Mouse (Mus musculus) hindbrain, postnatal 0 days (tissue): Measurements from ENCODE around the gene Dctn5. TPM values are rescaled to one million over a fixed set of nuclear protein-coding genes. Genes with fewer than 3 reads are reported as not detected.

Experiments used
- ATAC-seq: fragments of 200-750 bp; cut with Nextera tagmentation; 2 replicates; pipeline ENCODE4 v1.8.0; 2017; ENCODE audit warnings: mild to moderate bottlenecking, moderate TSS enrichment, moderate library complexity
- DNase-seq: peaks from one replicate; pipeline ENCODE4 v3.0.0-alpha.2; 2015; ENCODE audit warnings: low spot score
- H3K27ac ChIP-seq: fragments of 300-500 bp; sonication (generic); 2 replicates; pipeline ENCODE4 v1.5.1; 2014; ENCODE audit warnings: mild to moderate bottlenecking
- H3K27me3 ChIP-seq: fragments of 300-500 bp; sonication (generic); 2 replicates; pipeline ENCODE4 v1.6.1; 2014; ENCODE audit warnings: low read length, mixed read lengths; ENCODE audit not compliant: insufficient read depth
- H3K36me3 ChIP-seq: fragments of 300-500 bp; sonication (generic); 2 replicates; pipeline ENCODE4 v1.6.1; 2014; ENCODE audit warnings: low read length, mixed read lengths; ENCODE audit not compliant: insufficient read depth
- H3K4me1 ChIP-seq: fragments of 300-500 bp; sonication (generic); 2 replicates; pipeline ENCODE4 v1.6.1; 2014; ENCODE audit warnings: antibody characterized with exemption, low read length, mixed read lengths; ENCODE audit not compliant: insufficient read depth
- H3K4me2 ChIP-seq: fragments of 300-500 bp; sonication (generic); 2 replicates; pipeline ENCODE4 v1.6.1; 2014; ENCODE audit warnings: low read depth, mild to moderate bottlenecking, low read length, moderate library complexity, mixed read lengths
- H3K4me3 ChIP-seq: fragments of 300-500 bp; sonication (generic); 2 replicates; pipeline ENCODE4 v1.5.1; 2014; ENCODE audit warnings: low read length
- H3K9ac ChIP-seq: fragments of 300-500 bp; sonication (generic); replicated peaks from 2 replicates; pipeline ENCODE4 v1.6.1; 2014; ENCODE audit warnings: mild to moderate bottlenecking, low read length, moderate library complexity, mixed read lengths
- H3K9me3 ChIP-seq: fragments of 300-500 bp; sonication (generic); 2 replicates; pipeline ENCODE4 v1.6.1; 2016; ENCODE audit warnings: low read length, mixed read lengths
- CTCF ChIP-seq: IDR thresholded peaks from 2 replicates; pipeline ENCODE4 v1.5.1; 2016; ENCODE audit warnings: antibody characterized with exemption, control low read depth, low read depth
- WGBS: fragments of 180-500 bp; shearing (Covaris S2); extraction: QIAGEN DNeasy Blood & Tissue Kit; methylation state at CpG from one replicate; pipeline ENCODE4 v1.1.7; 2014; 5-methylcytosine and 5-hydroxymethylcytosine counted together
- polyA plus RNA-seq: library from polyadenylated mRNA; unstranded; fragments of >200 nt; fragmentation: Nextera tagmentation; extraction: Ambion mirVana; gene quantifications from 2 replicates; pipeline ENCODE4 v1.2.1, GENCODE M21; 2015
- total RNA-seq: library from RNA; depleted of rRNA; stranded (reverse); fragments of >200 nt; gene quantifications from 2 replicates; pipeline ENCODE4 v1.2.3, GENCODE M21; 2014

Dctn5 gene
- total and polyA plus RNA-seq, 2 experiments from 2014 or later: 96.1 to 154 TPM

- Histone ChIP-seq H3K4me2 (peak within 1 kb of the TSS; percentile 99), H3K9ac (peak within 1 kb of the TSS; percentile 62), H3K4me1 (peaks cover 14% of the 10 kb centered on the region; the same call in 1 of the 2 replicates), H3K36me3 (no peaks in the 10 kb centered on the region; the same call in 1 of the 2 replicates), H3K9me3 (no peaks in the 10 kb centered on the region), H3K27me3 (no peaks in the 10 kb centered on the region), H3K4me3 (peak within 1 kb of the TSS; percentile 69), H3K27ac (peak within 1 kb of the TSS; percentile 48; the same call in 1 of the 2 replicates)
- ATAC-seq: peak; percentile 94
- DNase-seq: peak; percentile 94
- TF ChIP-seq CTCF: peak; percentile 24
- WGBS: under 1% methylated on average over 63 of the region's 63 CpGs
These were observed 26.4 kb downstream of the Dctn5 start, which contains the start of gene Plk1 for GRCm38 (mm10) chr7:122158915-122159902. Gene Plk1 (plus strand): TSS chr7:122159439.

GRCm38 (mm10) chr7:122160037-122160436, 27.2 kb downstream of the Dctn5 start:
- peak overlapping the region; percentile 31 for H3K9ac ChIP-seq
- H3K4me3 ChIP-seq: peak overlapping the region; percentile 69
- WGBS: 3% methylated on average over 12 of the region's 12 CpGs
- H3K4me2 ChIP-seq: peak overlapping the region; percentile 99
- TF ChIP-seq CTCF: no peak
- ATAC-seq: no peak
- DNase-seq: no peak
- no peaks in the 10 kb centered on the region for H3K27me3 ChIP-seq
- H3K4me1 ChIP-seq: peaks cover 14% of the 10 kb centered on the region; the same call in 1 of the 2 replicates
- no peaks in the 10 kb centered on the region for H3K9me3 ChIP-seq
- H3K36me3 ChIP-seq: peaks cover 5% of the 10 kb centered on the region; the same call in 1 of the 2 replicates
- no peak overlapping the region for H3K27ac ChIP-seq

- no peak overlapping the region for H3K27ac ChIP-seq
- no peak for ATAC-seq
- H3K36me3 ChIP-seq: peaks cover 5% of the 10 kb centered on the region; the same call in 1 of the 2 replicates
- no peaks in the 10 kb centered on the region for H3K9me3 ChIP-seq
- H3K4me1 ChIP-seq: peaks cover 8% of the 10 kb centered on the region; the same call in 1 of the 2 replicates
- H3K4me2 ChIP-seq: no peak overlapping the region
- no peak for DNase-seq
- H3K27me3 ChIP-seq: no peaks in the 10 kb centered on the region
- TF ChIP-seq CTCF: no peak
- H3K9ac ChIP-seq: no peak overlapping the region
- WGBS: 89% methylated on average over 8 of the region's 8 CpGs
- H3K4me3 ChIP-seq: no peak overlapping the region
These were observed 30.9 kb downstream of the Dctn5 start for GRCm38 (mm10) chr7:122163766-122164165.

GRCm38 (mm10) chr7:122167203-122167602, 34.4 kb downstream of the Dctn5 start:
- no peak overlapping the region for H3K27ac ChIP-seq
- H3K9me3 ChIP-seq: no peaks in the 10 kb centered on the region
- no peaks in the 10 kb centered on the region for H3K4me1 ChIP-seq
- peaks cover 9% of the 10 kb centered on the region; the same call in 1 of the 2 replicates for H3K36me3 ChIP-seq
- no peak for DNase-seq
- no peak overlapping the region for H3K4me3 ChIP-seq
- ATAC-seq: no peak
- H3K27me3 ChIP-seq: no peaks in the 10 kb centered on the region
- TF ChIP-seq CTCF: no peak
- no peak overlapping the region for H3K9ac ChIP-seq
- no peak overlapping the region for H3K4me2 ChIP-seq
- 93% methylated on average over 7 of the region's 7 CpGs for WGBS

GRCm38 (mm10) chr7:122170705-122171104, 37.9 kb downstream of the Dctn5 start:
- 82% methylated on average over 6 of the region's 6 CpGs for WGBS
- H3K9ac ChIP-seq: no peak overlapping the region
- no peak for ATAC-seq
- no peak for DNase-seq
- no peak overlapping the region for H3K27ac ChIP-seq
- H3K36me3 ChIP-seq: 0 out of 2 replicates have a peak, but pooled peaks cover 4% of the 10 kb centered on the region
- H3K9me3 ChIP-seq: no peaks in the 10 kb centered on the region
- no peaks in the 10 kb centered on the region for H3K4me1 ChIP-seq
- H3K4me2 ChIP-seq: no peak overlapping the region
- no peaks in the 10 kb centered on the region for H3K27me3 ChIP-seq
- TF ChIP-seq CTCF: no peak
- H3K4me3 ChIP-seq: no peak overlapping the region

- Histone ChIP-seq H3K4me2 (no peak overlapping the region), H3K9ac (no peak overlapping the region), H3K9me3 (no peaks in the 10 kb centered on the region), H3K4me3 (no peak overlapping the region), H3K27me3 (no peaks in the 10 kb centered on the region), H3K4me1 (no peaks in the 10 kb centered on the region), H3K36me3 (0 out of 2 replicates have a peak, but pooled peaks cover 4% of the 10 kb centered on the region), H3K27ac (no peak overlapping the region)
- WGBS: 78% methylated on average over 10 of the region's 10 CpGs
- no peak for TF ChIP-seq CTCF
- no peak for DNase-seq
- ATAC-seq: no peak
These were observed 38.8 kb downstream of the Dctn5 start for GRCm38 (mm10) chr7:122171613-122172012.
